Mouse (Mus musculus): ENCODE data around the gene Lypd4. TPM values are rescaled to one million over a fixed set of nuclear protein-coding genes. Genes with fewer than 3 reads are reported as not detected.

Lypd4 gene
- total RNA-seq (2014; fragmentation: Nextera tagmentation) (not detected in 2 replicates), total RNA-seq (2017) (0.11 and 0.17 TPM in 2 replicates), polyA plus RNA-seq (2012) (not detected in 2 replicates)

GRCm38 (mm10) chr7:24869532-24870165 is at the start of gene Lypd4, which contains the start of gene Dmrtc2:
TSS of gene Lypd4 (minus strand) at chr7:24869941.
TSS of gene Dmrtc2 (plus strand) at chr7:24870057.
- Histone ChIP-seq H3K4me3 (ENCODE audit: low read depth, low read length) (no peak within 1 kb of the TSS), H3K36me3 (replicated peaks) (no peaks in the 10 kb centered on the region), H3K4me1 (ENCODE audit: insufficient read depth, low read depth, low read length) (no peaks in the 10 kb centered on the region), H3K9me3 (replicated peaks) (no peaks in the 10 kb centered on the region), H3K27me3 (ENCODE audit: insufficient read depth, low read length) (peaks cover 47% of the 10 kb centered on the region)
- TF ChIP-seq CTCF (IDR thresholded peaks at IDR 0.05; ENCODE audit: low read depth, low read length) (no peak), POLR2AphosphoS5 (IDR thresholded peaks at IDR 0.05; ENCODE audit: insufficient replicate concordance, low read depth, low read length) (no peak), GATA1 (IDR thresholded peaks at IDR 0.05; ENCODE audit: borderline replicate concordance, low read length) (no peak), GATA2 (IDR thresholded peaks at IDR 0.05; ENCODE audit: borderline replicate concordance, low read depth, low read length) (no peak), TAL1 (conservative IDR thresholded peaks at IDR 0.05; ENCODE audit: low read depth, low read length) (no peak)
- ATAC-seq (ENCODE audit: extremely low read depth, insufficient number of reproducible peaks, low FRiP score, poor library complexity, severe bottlenecking) (no peak), DNase-seq (ENCODE audit: low spot score) (no peak)

- Histone ChIP-seq H3K4me3 (ENCODE audit: low read depth, low read length) (no peak overlapping the region), H3K36me3 (replicated peaks) (peaks cover 75% of the 10 kb centered on the region), H3K9me3 (replicated peaks) (peaks cover 6% of the 10 kb centered on the region; the same call in 1 of the 2 replicates), H3K4me1 (ENCODE audit: insufficient read depth, low read depth, low read length) (peaks cover 3% of the 10 kb centered on the region; the same call in 1 of the 2 replicates), H3K27me3 (ENCODE audit: insufficient read depth, low read length) (no peaks in the 10 kb centered on the region)
- DNase-seq (ENCODE audit: low spot score): no peak
- TF ChIP-seq GATA1 (IDR thresholded peaks at IDR 0.05; ENCODE audit: borderline replicate concordance, low read length): no peak
- no peak for TF ChIP-seq CTCF (IDR thresholded peaks at IDR 0.05; ENCODE audit: low read depth, low read length)
- no peak for TF ChIP-seq POLR2AphosphoS5 (IDR thresholded peaks at IDR 0.05; ENCODE audit: insufficient replicate concordance, low read depth, low read length)
- TF ChIP-seq GATA2 (IDR thresholded peaks at IDR 0.05; ENCODE audit: borderline replicate concordance, low read depth, low read length): no peak
- ATAC-seq (ENCODE audit: extremely low read depth, insufficient number of reproducible peaks, low FRiP score, poor library complexity, severe bottlenecking): no peak
Observed at GRCm38 (mm10) chr7:24918763-24919323, 49.1 kb upstream of the Lypd4 start.

GRCm38 (mm10) chr7:24912480-24912879 is 42.7 kb upstream of the Lypd4 start:
- Histone ChIP-seq H3K27me3 (ENCODE audit: insufficient read depth, low read length) (no peaks in the 10 kb centered on the region), H3K36me3 (replicated peaks) (peaks cover 75% of the 10 kb centered on the region), H3K4me3 (ENCODE audit: low read depth, low read length) (no peak overlapping the region), H3K9me3 (replicated peaks) (no peaks in the 10 kb centered on the region), H3K4me1 (ENCODE audit: insufficient read depth, low read depth, low read length) (peaks cover 10% of the 10 kb centered on the region)
- DNase-seq (ENCODE audit: low spot score) (no peak), ATAC-seq (ENCODE audit: extremely low read depth, insufficient number of reproducible peaks, low FRiP score, poor library complexity, severe bottlenecking) (no peak)
- no peak for TF ChIP-seq TAL1 (conservative IDR thresholded peaks at IDR 0.05; ENCODE audit: low read depth, low read length)
- no peak for TF ChIP-seq GATA2 (IDR thresholded peaks at IDR 0.05; ENCODE audit: borderline replicate concordance, low read depth, low read length)
- no peak for TF ChIP-seq POLR2AphosphoS5 (IDR thresholded peaks at IDR 0.05; ENCODE audit: insufficient replicate concordance, low read depth, low read length)
- no peak for TF ChIP-seq GATA1 (IDR thresholded peaks at IDR 0.05; ENCODE audit: borderline replicate concordance, low read length)
- TF ChIP-seq CTCF (IDR thresholded peaks at IDR 0.05; ENCODE audit: low read depth, low read length): no peak

DNA sequence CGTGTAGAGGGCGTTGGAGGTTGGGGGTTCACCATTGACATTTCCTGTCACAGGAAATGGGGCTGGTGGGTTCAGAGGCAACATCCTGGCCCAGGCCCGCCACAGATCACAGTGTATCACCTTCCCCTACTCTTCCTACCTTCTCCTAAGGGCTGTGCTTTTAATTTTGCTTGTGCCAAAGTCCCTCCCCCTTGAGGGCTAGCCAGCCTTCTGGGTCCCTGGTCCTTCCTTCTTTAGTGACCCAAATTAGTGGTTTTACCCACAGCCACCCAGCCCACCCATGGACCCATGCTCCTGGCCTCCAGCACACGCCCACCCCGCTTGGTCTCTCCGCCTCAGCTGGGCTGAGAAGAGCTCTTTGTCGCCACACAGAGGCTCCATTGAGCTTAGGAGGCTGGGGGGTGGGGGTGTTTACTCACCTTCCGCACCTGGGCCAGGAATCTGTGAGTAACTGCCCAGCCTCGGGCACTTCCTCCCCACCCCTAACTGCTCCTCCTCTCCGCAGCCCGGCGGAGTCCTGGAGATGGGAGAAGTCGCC is 37.5 kb upstream of the Lypd4 start:
- ATAC-seq (ENCODE audit: extremely low read depth, insufficient number of reproducible peaks, low FRiP score, poor library complexity, severe bottlenecking) (no peak), DNase-seq (ENCODE audit: low spot score) (no peak)
- no peak for TF ChIP-seq POLR2AphosphoS5 (IDR thresholded peaks at IDR 0.05; ENCODE audit: insufficient replicate concordance, low read depth, low read length)
- Histone ChIP-seq H3K4me3 (ENCODE audit: low read depth, low read length) (no peak overlapping the region), H3K36me3 (replicated peaks) (peaks cover 72% of the 10 kb centered on the region), H3K4me1 (ENCODE audit: insufficient read depth, low read depth, low read length) (peaks cover 45% of the 10 kb centered on the region), H3K9me3 (replicated peaks) (no peaks in the 10 kb centered on the region), H3K27me3 (ENCODE audit: insufficient read depth, low read length) (no peaks in the 10 kb centered on the region)

- Histone ChIP-seq H3K36me3 (replicated peaks) (peaks cover 65% of the 10 kb centered on the region), H3K27me3 (ENCODE audit: insufficient read depth, low read length) (no peaks in the 10 kb centered on the region), H3K4me1 (ENCODE audit: insufficient read depth, low read depth, low read length) (peaks cover 52% of the 10 kb centered on the region), H3K9me3 (replicated peaks) (no peaks in the 10 kb centered on the region), H3K4me3 (ENCODE audit: low read depth, low read length) (no peak overlapping the region; the same call in 1 of the 2 replicates)
- TF ChIP-seq TAL1 (conservative IDR thresholded peaks at IDR 0.05; ENCODE audit: low read depth, low read length): no peak
- TF ChIP-seq CTCF (IDR thresholded peaks at IDR 0.05; ENCODE audit: low read depth, low read length): no peak
- TF ChIP-seq GATA1 (IDR thresholded peaks at IDR 0.05; ENCODE audit: borderline replicate concordance, low read length): no peak
- TF ChIP-seq POLR2AphosphoS5 (IDR thresholded peaks at IDR 0.05; ENCODE audit: insufficient replicate concordance, low read depth, low read length): no peak
- no peak for TF ChIP-seq GATA2 (IDR thresholded peaks at IDR 0.05; ENCODE audit: borderline replicate concordance, low read depth, low read length)
- no peak for ATAC-seq (ENCODE audit: extremely low read depth, insufficient number of reproducible peaks, low FRiP score, poor library complexity, severe bottlenecking)
- DNase-seq (ENCODE audit: low spot score): peak; percentile 1
Observed at GRCm38 (mm10) chr7:24906551-24906950, 36.8 kb upstream of the Lypd4 start.

GRCm38 (mm10) chr7:24904936-24905335 is 35.2 kb upstream of the Lypd4 start:
- TF ChIP-seq POLR2AphosphoS5 (IDR thresholded peaks at IDR 0.05; ENCODE audit: insufficient replicate concordance, low read depth, low read length) (no peak), CTCF (IDR thresholded peaks at IDR 0.05; ENCODE audit: low read depth, low read length) (peak; percentile 48), GATA1 (IDR thresholded peaks at IDR 0.05; ENCODE audit: borderline replicate concordance, low read length) (no peak), GATA2 (IDR thresholded peaks at IDR 0.05; ENCODE audit: borderline replicate concordance, low read depth, low read length) (no peak)
- Histone ChIP-seq H3K36me3 (replicated peaks) (peaks cover 50% of the 10 kb centered on the region), H3K4me1 (ENCODE audit: insufficient read depth, low read depth, low read length) (peaks cover 64% of the 10 kb centered on the region), H3K9me3 (replicated peaks) (no peaks in the 10 kb centered on the region), H3K27me3 (ENCODE audit: insufficient read depth, low read length) (no peaks in the 10 kb centered on the region; the same call in 1 of the 2 replicates), H3K4me3 (ENCODE audit: low read depth, low read length) (peak overlapping the region; percentile 78; the same call in 1 of the 2 replicates)
- no peak for ATAC-seq (ENCODE audit: extremely low read depth, insufficient number of reproducible peaks, low FRiP score, poor library complexity, severe bottlenecking)
- DNase-seq (ENCODE audit: low spot score): peak; percentile 73

Measured in G1E (cell line).